Mouse (Mus musculus): ENCODE data around the gene Smad1.

The Smad1 gene

GRCm38 (mm10) chr8:79295276-79296105 is 103.8 kb downstream of the Smad1 start:
- DNase-seq (ENCODE audit: low spot score): no peak

GRCm38 (mm10) chr8:79294610-79295275 is 104.6 kb downstream of the Smad1 start, which contains the start of gene Mmaa:
TSS of gene Mmaa (minus strand) at chr8:79294937.
- peak; percentile 99 for DNase-seq (ENCODE audit: low spot score)

DNA sequence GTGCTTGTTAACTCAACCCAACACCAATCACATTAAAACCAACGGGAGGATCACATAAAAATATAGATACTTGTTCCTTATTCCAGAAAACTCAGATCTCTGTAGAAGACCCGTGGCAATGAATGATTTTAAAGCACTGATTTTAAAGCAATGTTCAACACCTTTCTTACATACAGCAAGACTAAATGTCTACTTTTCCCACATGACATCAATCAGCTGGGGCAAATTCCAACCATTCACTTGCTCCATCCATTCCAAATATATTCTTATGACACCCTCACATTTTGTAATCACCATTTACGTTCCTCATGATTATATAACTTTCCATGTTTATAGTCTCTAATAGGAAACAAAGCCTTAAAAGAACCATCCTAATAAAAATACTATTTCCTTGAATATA is 105.5 kb downstream of the Smad1 start:
- DNase-seq (ENCODE audit: low spot score): no peak

- DNase-seq (ENCODE audit: low spot score): no peak
Observed at GRCm38 (mm10) chr8:79292712-79293264, 106.5 kb downstream of the Smad1 start.

DNA sequence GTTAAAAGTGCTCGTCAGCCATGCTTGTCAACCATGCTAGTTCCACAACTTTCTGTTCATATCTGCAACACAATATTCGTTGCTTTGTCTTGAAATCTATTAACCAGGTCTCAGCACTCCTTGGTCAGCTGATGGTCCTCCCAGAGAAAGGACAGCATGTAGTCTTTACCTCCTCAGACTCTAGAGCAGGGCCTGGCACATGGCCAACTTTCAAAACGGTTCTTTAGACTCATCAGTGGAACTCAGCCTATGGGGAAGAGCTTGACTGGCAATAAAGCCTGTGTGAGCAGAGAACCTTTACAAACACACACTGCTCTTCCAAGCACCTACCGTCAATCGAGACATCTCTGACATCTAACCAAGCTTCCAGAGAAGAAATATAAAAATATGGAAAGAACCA is 109.7 kb downstream of the Smad1 start:
- no peak for DNase-seq (ENCODE audit: low spot score)

GRCm38 (mm10) chr8:79288681-79289080 is 110.6 kb downstream of the Smad1 start:
- no peak for DNase-seq (ENCODE audit: low spot score)
